In the genomic region with DNA sequence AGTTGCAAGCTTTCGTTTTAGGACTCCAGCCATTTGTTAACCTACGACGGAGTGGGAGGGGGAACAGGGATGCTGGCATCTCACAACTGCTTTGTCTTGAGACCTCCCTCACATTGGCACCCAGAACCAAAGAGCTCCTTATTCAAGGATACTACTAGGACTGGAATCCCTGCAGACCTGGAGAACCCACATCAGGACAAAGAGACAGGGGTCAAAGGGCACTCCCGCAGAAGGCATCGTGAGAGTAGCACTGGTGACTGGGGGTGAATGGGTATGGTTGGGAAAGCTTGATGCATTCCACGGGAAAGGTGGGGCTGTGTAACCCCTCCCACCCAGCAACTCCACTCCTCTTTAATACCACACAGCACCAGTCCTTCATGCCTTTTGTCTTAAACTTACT, we compare ENCODE assay signal across 8 mouse cellular contexts. TPM values are rescaled to one million over a fixed set of nuclear protein-coding genes. Genes with fewer than 3 reads are reported as not detected.
DNase-seq lines count a peak whose midpoint lies in the region; ATAC-seq and TF ChIP-seq lines count a peak whose summit lies in the region.
"Had no signal": no experiment of that assay in that cellular context is flagged by ENCODE, and none has a peak within 500 bp of the region (broad histone marks: within the 10 kb centered on the region; RNA-seq: fewer than 3 reads in every experiment).

No protein-coding gene starts in this region.

- ATAC-seq in liver, postnatal 0 days, result peak; percentile 72; the same call in 1 of the 2 replicates
- no peak for ATAC-seq in forebrain, embryonic 15.5 days (replicated peaks)
- 0 out of 2 replicates have a peak, but pooled peaks have one; percentile 47 for ATAC-seq in kidney, postnatal 0 days (replicated peaks; ENCODE audit: low FRiP score, low read depth)
- ATAC-seq in stomach, embryonic 15.5 days (ENCODE audit: insufficient read depth, low FRiP score, low read depth), result no peak

- no peaks in the 10 kb centered on the region for H3K36me3 ChIP-seq in liver, postnatal 0 days (replicated peaks; ENCODE audit: insufficient read depth, low read length)
- no peaks in the 10 kb centered on the region for H3K36me3 ChIP-seq in forebrain, embryonic 15.5 days
- no peaks in the 10 kb centered on the region for H3K36me3 ChIP-seq in kidney, postnatal 0 days (ENCODE audit: insufficient read depth, low read length)
- no peaks in the 10 kb centered on the region for H3K36me3 ChIP-seq in stomach, embryonic 15.5 days

- H3K27me3 ChIP-seq in liver, postnatal 0 days (ENCODE audit: insufficient read depth, low read length), result no peaks in the 10 kb centered on the region
- H3K27me3 ChIP-seq in forebrain, embryonic 15.5 days, result no peaks in the 10 kb centered on the region
- H3K27me3 ChIP-seq in kidney, postnatal 0 days (ENCODE audit: insufficient read depth, low read length), result no peaks in the 10 kb centered on the region
- H3K27me3 ChIP-seq in stomach, embryonic 15.5 days (replicated peaks), result no peaks in the 10 kb centered on the region

- H3K4me1 ChIP-seq in liver, postnatal 0 days (ENCODE audit: insufficient read depth), result peaks cover 4% of the 10 kb centered on the region; the same call in 1 of the 2 replicates
- H3K4me1 ChIP-seq in forebrain, embryonic 15.5 days, result peaks cover 15% of the 10 kb centered on the region
- H3K4me1 ChIP-seq in kidney, postnatal 0 days (replicated peaks; ENCODE audit: insufficient read depth, low read length), result no peaks in the 10 kb centered on the region
- H3K4me1 ChIP-seq in stomach, embryonic 15.5 days, result peaks cover 9% of the 10 kb centered on the region

- H3K9me3 ChIP-seq in liver, postnatal 0 days (ENCODE audit: low read length), result no peaks in the 10 kb centered on the region
- H3K9me3 ChIP-seq in forebrain, embryonic 15.5 days, result no peaks in the 10 kb centered on the region
- no peaks in the 10 kb centered on the region for H3K9me3 ChIP-seq in kidney, postnatal 0 days (replicated peaks; ENCODE audit: low read length)
- H3K9me3 ChIP-seq in stomach, embryonic 15.5 days, result no peaks in the 10 kb centered on the region

- WGBS in liver, postnatal 0 days (ENCODE audit: insufficient replicate concordance), result 51% methylated on average over 6 of the region's 6 CpGs
- WGBS in forebrain, embryonic 15.5 days, result 52% methylated on average over 6 of the region's 6 CpGs
- 19% methylated on average over 6 of the region's 6 CpGs for WGBS in kidney, postnatal 0 days
- 35% methylated on average over 6 of the region's 6 CpGs for WGBS in stomach, embryonic 15.5 days

- no peak overlapping the region for H3K9ac ChIP-seq in liver, postnatal 0 days (replicated peaks)
- H3K9ac ChIP-seq in forebrain, embryonic 15.5 days (replicated peaks), result no peak overlapping the region
- no peak overlapping the region for H3K9ac ChIP-seq in kidney, postnatal 0 days (ENCODE audit: low read depth, low read length)
- no peak overlapping the region for H3K9ac ChIP-seq in stomach, embryonic 15.5 days

- H3K4me2 ChIP-seq in liver, postnatal 0 days (ENCODE audit: low read depth, low read length), result peak overlapping the region; percentile 50
- H3K4me2 ChIP-seq in forebrain, embryonic 15.5 days (replicated peaks), result no peak overlapping the region
- peak overlapping the region; percentile 33 for H3K4me2 ChIP-seq in kidney, postnatal 0 days (ENCODE audit: low read length)
- peak overlapping the region; percentile 38 for H3K4me2 ChIP-seq in stomach, embryonic 15.5 days

- peak; percentile 17 for DNase-seq in liver, postnatal 0 days
- DNase-seq in liver, result no peak
- DNase-seq in kidney, postnatal 0 days (ENCODE audit: low spot score), result peak; percentile 31
- DNase-seq in right cerebral cortex, postnatal 36 days (ENCODE audit: low spot score in 2 of 2), result no peak
- no peak for DNase-seq in adrenal gland, adult 18-20 months (ENCODE audit: low spot score in 2 of 2)
- DNase-seq: adrenal gland, adult 2 months had no signal

- H3K27ac ChIP-seq in liver, postnatal 0 days (ENCODE audit: low read depth), result 0 out of 2 replicates have a peak overlapping the region, but pooled peaks have one; percentile 68
- peak overlapping the region; percentile 76 for H3K27ac ChIP-seq in forebrain, embryonic 15.5 days (replicated peaks)
- H3K27ac ChIP-seq in kidney, postnatal 0 days, result peak overlapping the region; percentile 93
- H3K27ac ChIP-seq in stomach, embryonic 15.5 days, result peak overlapping the region; percentile 91

- no peak for TF ChIP-seq CTCF in liver, postnatal 0 days (IDR thresholded peaks at IDR 0.05; ENCODE audit: low read depth)
- TF ChIP-seq CTCF in kidney, postnatal 0 days (IDR thresholded peaks at IDR 0.05; ENCODE audit: low read depth), result no peak

- no peak for TF ChIP-seq EP300 in liver, postnatal 0 days (IDR thresholded peaks at IDR 0.05; ENCODE audit: low read depth)

- H3K4me3 ChIP-seq in liver, postnatal 0 days (ENCODE audit: low read depth, low read length), result 0 out of 2 replicates have a peak overlapping the region, but pooled peaks have one; percentile 8
- no peak overlapping the region for H3K4me3 ChIP-seq in forebrain, embryonic 15.5 days
- H3K4me3 ChIP-seq in kidney, postnatal 0 days (replicated peaks; ENCODE audit: low read depth, low read length), result no peak overlapping the region
- H3K4me3 ChIP-seq in stomach, embryonic 15.5 days (replicated peaks), result peak overlapping the region; percentile 5; the same call in 1 of the 2 replicates

RNA-seq across cellular contexts. Expression of a gene that starts 29.0 kb away (rescaled TPM):
- polyA plus RNA-seq in liver, postnatal 0 days (2015; fragmentation: Nextera tagmentation; extraction: Ambion mirVana), result 14.9 and 15.3 TPM in 2 replicates
- 79.7 and 83.8 TPM in 2 replicates for polyA plus RNA-seq in forebrain, embryonic 15.5 days (2015; fragmentation: Nextera tagmentation; extraction: Ambion mirVana)
- polyA plus RNA-seq in kidney, postnatal 0 days (2015; fragmentation: Nextera tagmentation; extraction: Ambion mirVana), result 31.3 and 33.8 TPM in 2 replicates
- 34.0 and 36.5 TPM in 2 replicates for polyA plus RNA-seq in stomach, embryonic 15.5 days (2015; fragmentation: Nextera tagmentation; extraction: Ambion mirVana)
- total RNA-seq in adrenal gland, adult 18-20 months (2021), result 10 to 100 TPM; 18.9 to 23.6 TPM

Comparison
In these comparisons a context has a peak if more than half of its experiments do, and no peak if none do; other contexts are left out.
1. DNase-seq: peak in liver, postnatal 0 days (single experiment) and kidney, postnatal 0 days (single experiment); none in liver (single experiment), right cerebral cortex, postnatal 36 days (0 of 2) and adrenal gland, adult 18-20 months (0 of 2).
2. ATAC-seq: peak in liver, postnatal 0 days (single experiment) and kidney, postnatal 0 days (single experiment); none in forebrain, embryonic 15.5 days (single experiment) and stomach, embryonic 15.5 days (single experiment).
3. H3K4me3 ChIP-seq: peak in liver, postnatal 0 days (single experiment) and stomach, embryonic 15.5 days (single experiment); none in forebrain, embryonic 15.5 days (single experiment) and kidney, postnatal 0 days (single experiment).
4. Peak in every context shown above with its lines, with median percentiles within 50 percentile points of each other: H3K27ac ChIP-seq.